Mouse (Mus musculus) liver, embryonic 15.5 days (tissue): ENCODE results near the gene Sbf2. TPM values are rescaled to one million over a fixed set of nuclear protein-coding genes. Genes with fewer than 3 reads are reported as not detected.

ENCODE experiments used
- polyA plus RNA-seq: library from polyadenylated mRNA; unstranded; fragments of >200 nt; fragmentation: Nextera tagmentation; extraction: Ambion mirVana; gene quantifications from 2 replicates; pipeline ENCODE4 v1.2.1, GENCODE M21; 2015

The Sbf2 gene
- polyA plus RNA-seq, 1 experiment from 2014 or later, result 5.3 TPM

Other genes with a start within 250 kb of the Sbf2 start
- 2.2 and 2.7 TPM in 2 replicates for gene Adm, start 12.7 kb upstream of the Sbf2 start, polyA plus RNA-seq
- gene Ampd3, start 153.3 kb upstream of the Sbf2 start, polyA plus RNA-seq, result 28.0 and 30.8 TPM in 2 replicates
- 24.7 and 29.0 TPM in 2 replicates for gene Rnf141, start 229.5 kb upstream of the Sbf2 start, polyA plus RNA-seq
- 23.8 and 24.1 TPM in 2 replicates for gene Lyve1, start 248.3 kb upstream of the Sbf2 start, polyA plus RNA-seq